Mouse (Mus musculus): ENCODE results near the gene Olfr1406. TPM values are rescaled to one million over a fixed set of nuclear protein-coding genes. Genes with fewer than 3 reads are reported as not detected.

Olfr1406 gene
- polyA plus RNA-seq, 1 experiment from 2014 or later, result not detected

Other genes starting within 250 kb of the Olfr1406 start
- not detected in 2 replicates for gene Olfr16, start 240.2 kb downstream of the Olfr1406 start, polyA plus RNA-seq (2015; fragmentation: Nextera tagmentation; extraction: Ambion mirVana)
- gene Olfr1408, start 53.3 kb downstream of the Olfr1406 start, polyA plus RNA-seq (2015; fragmentation: Nextera tagmentation; extraction: Ambion mirVana), result not detected in 2 replicates
- gene Olfr218, start 7.2 kb upstream of the Olfr1406 start, polyA plus RNA-seq (2015; fragmentation: Nextera tagmentation; extraction: Ambion mirVana), result not detected in 2 replicates
- not detected in 2 replicates for gene Olfr1404, start 21.8 kb upstream of the Olfr1406 start, polyA plus RNA-seq (2015; fragmentation: Nextera tagmentation; extraction: Ambion mirVana)
- gene Fcer1a, start 36.6 kb upstream of the Olfr1406 start, polyA plus RNA-seq (2015; fragmentation: Nextera tagmentation; extraction: Ambion mirVana), result 0.13 TPM in 1 of 2 replicates, not detected in the other
- gene Olfr418, start 75.4 kb upstream of the Olfr1406 start, polyA plus RNA-seq (2015; fragmentation: Nextera tagmentation; extraction: Ambion mirVana), result not detected in 2 replicates
- gene Mptx2, start 87.1 kb upstream of the Olfr1406 start, polyA plus RNA-seq (2015; fragmentation: Nextera tagmentation; extraction: Ambion mirVana), result not detected in 2 replicates
- gene Ackr1, start 143.1 kb upstream of the Olfr1406 start, polyA plus RNA-seq (2015; fragmentation: Nextera tagmentation; extraction: Ambion mirVana), result 1.4 and 2.3 TPM in 2 replicates
- 3.9 and 5.3 TPM in 2 replicates for gene Aim2, start 160.2 kb upstream of the Olfr1406 start, polyA plus RNA-seq (2015; fragmentation: Nextera tagmentation; extraction: Ambion mirVana)
- gene Cadm3, start 177.1 kb upstream of the Olfr1406 start, polyA plus RNA-seq (2015; fragmentation: Nextera tagmentation; extraction: Ambion mirVana), result 1.8 and 2.0 TPM in 2 replicates